Mouse (Mus musculus) midbrain, embryonic 11.5 days (tissue): ENCODE measurements at regions not wholly inside any gene's neighbourhood (a gene's known extent, or its start where the extent isn't known, plus 50 kb on each side); places are given as distances from the start of the nearest gene placed in this dataset.
A peak's percentile ranks its signal among the peaks of the same experiment; 100 is the strongest.

ENCODE experiments used
- ATAC-seq: fragments of 200-750 bp; cut with Nextera tagmentation; 2 replicates; pipeline ENCODE4 v1.8.0; 2017; ENCODE audit warnings: moderate TSS enrichment, moderate library complexity; ENCODE audit not compliant: low FRiP score
- DNase-seq: peaks from one replicate; pipeline ENCODE4 v3.0.0; 2015; ENCODE audit warnings: low spot score; ENCODE audit errors: missing footprints
- H3K27ac ChIP-seq: fragments of 300-500 bp; sonication (generic); 2 replicates; pipeline ENCODE4 v1.5.1; 2014; ENCODE audit warnings: low read depth, low read length
- H3K27me3 ChIP-seq: fragments of 300-500 bp; sonication (generic); 2 replicates; pipeline ENCODE4 v1.6.1; 2014; ENCODE audit warnings: mild to moderate bottlenecking, low read length, moderate library complexity, mixed read lengths; ENCODE audit not compliant: control insufficient read depth, insufficient read depth
- H3K36me3 ChIP-seq: fragments of 300-500 bp; sonication (generic); 2 replicates; pipeline ENCODE4 v1.6.1; 2014; ENCODE audit warnings: mild to moderate bottlenecking, low read length, moderate library complexity, mixed read lengths; ENCODE audit not compliant: control insufficient read depth, insufficient read depth
- H3K4me1 ChIP-seq: fragments of 300-500 bp; sonication (generic); 2 replicates; pipeline ENCODE4 v1.6.1; 2014; ENCODE audit warnings: low read length; ENCODE audit not compliant: control insufficient read depth, insufficient read depth
- H3K4me2 ChIP-seq: fragments of 300-500 bp; sonication (generic); 2 replicates; pipeline ENCODE4 v1.6.1; 2014; ENCODE audit warnings: mild to moderate bottlenecking, moderate library complexity
- H3K4me3 ChIP-seq: fragments of 300-500 bp; sonication (generic); 2 replicates; pipeline ENCODE4 v1.5.1; 2014; ENCODE audit warnings: low read depth, low read length
- H3K9ac ChIP-seq: fragments of 300-500 bp; sonication (generic); 2 replicates; pipeline ENCODE4 v1.6.1; 2014; ENCODE audit warnings: low read length
- H3K9me3 ChIP-seq: fragments of 300-500 bp; sonication (generic); 2 replicates; pipeline ENCODE4 v1.6.1; 2016; ENCODE audit warnings: low read length; ENCODE audit not compliant: control insufficient read depth
- WGBS: fragments of 180-500 bp; shearing (Covaris S2); extraction: QIAGEN DNeasy Blood & Tissue Kit; methylation state at CpG from one replicate; pipeline ENCODE4 v1.1.7; 2014; 5-methylcytosine and 5-hydroxymethylcytosine counted together

GRCm38 (mm10) chr1:82070181-82071109, 162.5 kb upstream of the Gm9747 start:
- H3K4me3 ChIP-seq, result no peak overlapping the region
- 53% methylated on average over 9 of the region's 9 CpGs for WGBS
- ATAC-seq (peak; percentile 77; the same call in 1 of the 2 replicates), DNase-seq (peak; percentile 84)
- no peaks in the 10 kb centered on the region; the same call in 1 of the 2 replicates for H3K4me1 ChIP-seq
- H3K4me2 ChIP-seq, result no peak overlapping the region
- H3K36me3 ChIP-seq, result no peaks in the 10 kb centered on the region
- H3K9me3 ChIP-seq, result no peaks in the 10 kb centered on the region
- H3K27me3 ChIP-seq, result no peaks in the 10 kb centered on the region
- H3K27ac ChIP-seq, result no peak overlapping the region
- no peak overlapping the region for H3K9ac ChIP-seq

GRCm38 (mm10) chr1:82089136-82089839, 143.6 kb upstream of the Gm9747 start:
- no peak overlapping the region for H3K4me2 ChIP-seq
- ATAC-seq (peak; percentile 75), DNase-seq (no peak)
- no peaks in the 10 kb centered on the region; the same call in 1 of the 2 replicates for H3K4me1 ChIP-seq
- WGBS, result 68% methylated on average over 6 of the region's 6 CpGs
- no peak overlapping the region for H3K27ac ChIP-seq
- no peaks in the 10 kb centered on the region for H3K36me3 ChIP-seq
- H3K4me3 ChIP-seq, result no peak overlapping the region
- no peaks in the 10 kb centered on the region for H3K27me3 ChIP-seq
- H3K9me3 ChIP-seq, result no peaks in the 10 kb centered on the region
- no peak overlapping the region for H3K9ac ChIP-seq

- WGBS, result 91% methylated on average over 2 of the region's 2 CpGs
- H3K4me1 ChIP-seq, result no peaks in the 10 kb centered on the region
- H3K4me2 ChIP-seq, result no peak overlapping the region
- H3K4me3 ChIP-seq, result no peak overlapping the region
- H3K9ac ChIP-seq, result no peak overlapping the region
- H3K27ac ChIP-seq, result no peak overlapping the region
- no peaks in the 10 kb centered on the region for H3K9me3 ChIP-seq
- H3K36me3 ChIP-seq, result no peaks in the 10 kb centered on the region
- H3K27me3 ChIP-seq, result no peaks in the 10 kb centered on the region
- DNase-seq (no peak), ATAC-seq (no peak)
Observed at GRCm38 (mm10) chr1:82095101-82095500, 137.8 kb upstream of the Gm9747 start.

- 78% methylated on average over 5 of the region's 5 CpGs for WGBS
Observed at GRCm38 (mm10) chr1:82106756-82107155, 126.2 kb upstream of the Gm9747 start.

GRCm38 (mm10) chr1:82110071-82110635, 122.8 kb upstream of the Gm9747 start:
- Histone ChIP-seq H3K36me3 (no peaks in the 10 kb centered on the region), H3K4me2 (no peak overlapping the region), H3K4me1 (no peaks in the 10 kb centered on the region), H3K9ac (no peak overlapping the region), H3K27me3 (no peaks in the 10 kb centered on the region), H3K27ac (no peak overlapping the region), H3K9me3 (no peaks in the 10 kb centered on the region), H3K4me3 (no peak overlapping the region)
- ATAC-seq, result no peak
- no peak for DNase-seq
- WGBS, result 97% methylated on average over 1 of the region's 1 CpGs

More at GRCm38 (mm10) chr1:82106756-82107155, 126.2 kb upstream of the Gm9747 start:
- no peaks in the 10 kb centered on the region for H3K9me3 ChIP-seq
- no peaks in the 10 kb centered on the region for H3K27me3 ChIP-seq
- no peak overlapping the region for H3K4me3 ChIP-seq
- ATAC-seq (no peak), DNase-seq (no peak)
- H3K9ac ChIP-seq, result no peak overlapping the region
- H3K4me2 ChIP-seq, result no peak overlapping the region
- no peaks in the 10 kb centered on the region for H3K36me3 ChIP-seq
- H3K27ac ChIP-seq, result no peak overlapping the region
- no peaks in the 10 kb centered on the region for H3K4me1 ChIP-seq

- ATAC-seq (no peak), DNase-seq (peak; percentile 86)
- Histone ChIP-seq H3K9me3 (no peaks in the 10 kb centered on the region), H3K4me1 (no peaks in the 10 kb centered on the region), H3K36me3 (no peaks in the 10 kb centered on the region), H3K27ac (no peak overlapping the region), H3K27me3 (no peaks in the 10 kb centered on the region), H3K4me3 (no peak overlapping the region), H3K9ac (no peak overlapping the region), H3K4me2 (no peak overlapping the region)
- WGBS, result 55% methylated on average over 5 of the region's 5 CpGs
Observed at GRCm38 (mm10) chr1:82112401-82112800, 120.5 kb upstream of the Gm9747 start.

- no peaks in the 10 kb centered on the region for H3K36me3 ChIP-seq
- no peaks in the 10 kb centered on the region for H3K27me3 ChIP-seq
- ATAC-seq, result no peak
- no peak for DNase-seq
- H3K9ac ChIP-seq, result no peak overlapping the region
- H3K9me3 ChIP-seq, result no peaks in the 10 kb centered on the region
- H3K27ac ChIP-seq, result no peak overlapping the region
- no peaks in the 10 kb centered on the region for H3K4me1 ChIP-seq
- no peak overlapping the region for H3K4me3 ChIP-seq
- H3K4me2 ChIP-seq, result no peak overlapping the region
- 73% methylated on average over 5 of the region's 5 CpGs for WGBS
Observed at GRCm38 (mm10) chr1:82124503-82124902, 108.4 kb upstream of the Gm9747 start.

- ATAC-seq, result no peak
- Histone ChIP-seq H3K4me1 (no peaks in the 10 kb centered on the region), H3K9me3 (no peaks in the 10 kb centered on the region), H3K36me3 (no peaks in the 10 kb centered on the region), H3K4me2 (no peak overlapping the region), H3K27ac (no peak overlapping the region), H3K27me3 (no peaks in the 10 kb centered on the region), H3K4me3 (no peak overlapping the region), H3K9ac (no peak overlapping the region)
- WGBS, result 65% methylated on average over 5 of the region's 5 CpGs
- no peak for DNase-seq
Observed at GRCm38 (mm10) chr1:82129700-82130275, 103.1 kb upstream of the Gm9747 start.
